Mouse (Mus musculus) Patski (cell line): ENCODE data around the gene Ppp1r17. TPM values are rescaled to one million over a fixed set of nuclear protein-coding genes. Genes with fewer than 3 reads are reported as not detected.

Experiments used
- ATAC-seq: fragments of 100-300 bp; one replicate; pipeline ENCODE4 v1.8.0; 2021
- CTCF ChIA-PET: fragments of 350-600 bp; sonication (Branson Sonifier 250); formaldehyde crosslinking; loops from one replicate; lab custom pipeline; 2022; ENCODE audit warnings: inconsistent platforms; lab: Charles Lee
- POLR2A ChIA-PET: fragments of 350-600 bp; sonication (Branson Sonifier 250); formaldehyde crosslinking; loops from one replicate; lab custom pipeline; 2022; ENCODE audit warnings: antibody characterized with exemption, inconsistent platforms; lab: Charles Lee
- DNase-seq: peaks from one replicate; pipeline ENCODE4 v3.0.0-alpha.2; 2011; ENCODE audit warnings: low read depth, low spot score
- H3K27me3 ChIP-seq: fragments of 371-371 bp; one replicate; pipeline ENCODE4 v1.5.1; 2021
- CTCF ChIP-seq: fragments of 100-300 bp; IDR thresholded peaks from one replicate; pipeline ENCODE4 v1.5.1; 2021
- in situ Hi-C: fragments of 300-500 bp; cut with MboI; formaldehyde crosslinking; loops from 3 replicates; pipeline ENCODE4 v1.11.1; 2018; ENCODE audit warnings: low pct_unique_long_range_greater_than_20kb, mixed read lengths
- polyA plus RNA-seq: library from polyadenylated mRNA; unstranded; gene quantifications from one replicate; pipeline ENCODE4 v1.2.3, GENCODE M21; 2021

The Ppp1r17 gene
- polyA plus RNA-seq, result not detected

DNA sequence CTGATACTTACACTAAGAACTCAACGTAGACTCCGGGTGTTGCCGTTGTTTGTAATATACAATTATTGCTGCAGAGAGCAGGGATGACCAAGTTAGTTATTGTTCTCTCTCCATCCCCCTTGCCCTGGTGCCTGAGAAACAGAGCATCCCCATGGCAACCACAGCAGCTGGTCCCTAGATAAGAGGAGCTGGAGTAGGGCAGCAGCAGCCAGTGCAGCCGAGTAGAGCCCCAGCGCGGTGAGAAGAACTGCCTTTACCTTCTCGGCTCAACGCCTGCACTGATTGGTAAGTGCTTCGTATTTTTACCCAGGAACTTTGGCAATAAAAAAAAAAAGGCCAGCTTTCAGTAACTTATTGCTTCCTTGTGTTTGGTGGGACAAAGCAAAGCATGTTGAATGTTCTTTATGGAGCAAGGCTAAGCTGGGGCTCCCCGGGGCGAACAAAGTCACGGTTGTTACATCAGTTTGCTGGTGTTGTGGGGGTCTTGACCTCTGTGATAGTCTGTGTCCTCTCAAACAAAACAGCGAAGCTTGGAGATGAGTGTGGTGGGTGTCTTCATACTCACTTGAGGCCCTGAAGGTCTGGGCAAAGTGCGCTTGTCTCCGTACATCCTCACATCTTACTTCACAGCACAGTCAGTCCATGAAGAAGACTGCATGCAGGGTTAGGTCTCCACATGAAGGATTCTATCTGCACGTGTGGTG, at the start of gene Ppp1r17:
Gene Ppp1r17 (plus strand): TSS at position 207 of the 704 bp plus-strand sequence.
- in situ Hi-C loops, result no loop called here
- ChIA-PET POLR2A (no interaction called here), CTCF (no interaction called here)
- TF ChIP-seq CTCF, result no peak
- DNase-seq (no peak), ATAC-seq (no peak)
- peaks cover 3% of the 10 kb centered on the region for H3K27me3 ChIP-seq

DNA sequence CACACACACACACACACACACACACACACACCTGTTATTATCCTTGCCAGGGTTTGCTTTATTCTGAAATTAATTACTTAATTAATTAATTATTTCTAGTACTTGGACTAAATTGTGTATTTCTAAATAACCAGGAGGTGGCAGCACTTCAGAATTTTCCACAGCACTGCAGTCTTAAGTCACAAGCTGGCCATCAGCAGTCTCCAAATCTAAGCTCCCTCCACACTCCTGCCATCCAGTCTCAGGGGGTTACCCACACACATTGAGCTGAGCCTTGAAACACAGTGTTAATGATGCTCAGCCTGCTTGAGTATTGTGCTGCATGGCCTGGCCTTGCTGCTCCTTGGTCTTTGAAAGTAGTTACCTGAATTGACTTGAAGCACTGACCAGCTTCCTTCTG, 44.3 kb upstream of the Ppp1r17 start:
- no peak for DNase-seq
- TF ChIP-seq CTCF, result peak; percentile 33
- no peaks in the 10 kb centered on the region for H3K27me3 ChIP-seq
- in situ Hi-C loops, result no loop called here
- CTCF ChIA-PET, result no interaction called here
- POLR2A ChIA-PET, result no interaction called here
- no peak for ATAC-seq

DNA sequence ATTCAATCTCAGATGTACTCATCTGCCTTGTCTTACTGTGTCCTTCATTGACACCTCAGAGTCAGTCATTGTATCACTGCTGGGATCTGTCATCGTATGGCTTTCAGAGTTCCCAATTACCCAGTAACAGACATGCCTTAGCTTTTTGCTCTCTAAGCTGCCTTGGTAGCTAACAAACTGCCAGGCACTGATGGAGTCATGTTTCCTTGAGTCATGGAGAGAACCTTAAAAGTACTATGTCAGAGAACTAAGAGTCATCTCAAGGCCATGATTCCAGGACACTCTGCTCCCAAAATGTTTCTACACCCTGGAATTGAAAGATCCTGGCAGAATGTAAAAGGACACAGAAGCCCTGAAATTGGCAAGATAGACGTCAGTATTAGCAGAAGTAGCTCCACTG, 37.5 kb upstream of the Ppp1r17 start:
- no peak for DNase-seq
- ChIA-PET CTCF (no interaction called here), POLR2A (no interaction called here)
- no peak for TF ChIP-seq CTCF
- peaks cover 8% of the 10 kb centered on the region for H3K27me3 ChIP-seq
- no peak for ATAC-seq
- in situ Hi-C loops, result no loop called here

DNA sequence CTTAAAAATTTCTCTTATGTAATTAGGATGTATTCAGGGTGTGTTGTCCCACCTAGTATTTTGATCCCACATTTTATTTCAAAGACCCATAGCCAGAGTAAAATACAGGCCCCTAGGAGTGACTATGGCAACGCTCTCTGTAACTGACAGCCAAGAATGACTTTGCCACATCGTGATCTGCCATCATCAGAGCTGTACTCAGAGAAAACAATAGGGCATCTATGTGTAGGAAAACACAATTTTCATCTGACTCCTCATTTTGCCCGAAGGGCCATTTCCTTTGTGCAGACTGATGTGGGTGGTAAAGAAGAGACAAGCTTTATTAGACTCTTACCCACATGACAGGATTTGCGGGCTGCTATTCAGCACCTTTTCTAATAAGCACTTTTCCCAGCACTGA, 8.6 kb upstream of the Ppp1r17 start:
- TF ChIP-seq CTCF, result no peak
- ChIA-PET CTCF (no interaction called here), POLR2A (no interaction called here)
- peaks cover 9% of the 10 kb centered on the region for H3K27me3 ChIP-seq
- ATAC-seq (no peak), DNase-seq (no peak)
- in situ Hi-C loops, result no loop called here

DNA sequence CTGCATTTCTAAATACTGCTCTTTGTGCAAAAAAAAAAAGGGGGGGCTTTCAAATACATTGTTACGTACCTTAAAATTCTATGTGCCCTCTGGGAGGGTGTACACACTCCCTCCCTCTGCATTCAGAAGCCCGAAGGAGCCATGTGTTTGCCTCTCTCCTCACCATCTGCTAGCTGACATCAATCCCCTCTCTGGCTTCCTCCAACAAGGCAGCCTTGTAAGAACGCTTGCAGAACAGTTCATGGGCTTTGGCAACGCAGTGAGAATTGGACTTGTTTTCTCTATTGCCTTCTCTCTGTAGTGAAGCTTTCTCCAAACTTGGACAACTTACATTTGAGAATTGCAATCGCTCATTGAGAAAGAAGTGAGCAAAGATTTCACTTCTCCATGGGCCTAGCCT, 4.9 kb upstream of the Ppp1r17 start:
- peaks cover 3% of the 10 kb centered on the region for H3K27me3 ChIP-seq
- ChIA-PET POLR2A (no interaction called here), CTCF (no interaction called here)
- no peak for TF ChIP-seq CTCF
- no peak for ATAC-seq
- in situ Hi-C loops, result no loop called here
- no peak for DNase-seq

DNA sequence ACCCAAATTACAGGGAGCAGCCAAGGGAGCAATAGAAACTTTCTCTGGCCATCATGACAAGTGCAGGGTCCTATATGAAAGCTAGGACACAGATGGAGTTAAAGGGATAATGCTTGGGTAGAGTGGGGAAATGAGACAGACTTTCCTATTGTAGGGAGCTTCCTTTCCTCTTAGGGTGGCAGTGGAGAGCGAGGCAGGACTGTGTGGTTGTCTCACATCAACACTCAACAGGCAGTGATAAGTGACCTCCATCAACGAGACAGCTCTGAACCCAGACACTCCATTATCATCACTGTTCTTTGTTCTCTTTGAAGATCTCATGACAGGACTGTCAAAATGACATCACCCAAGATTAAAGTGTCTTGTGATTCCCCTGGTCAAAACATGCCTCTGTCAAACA, 2.3 kb downstream of the Ppp1r17 start:
- TF ChIP-seq CTCF, result no peak
- DNase-seq (no peak), ATAC-seq (no peak)
- CTCF ChIA-PET, result no interaction called here
- POLR2A ChIA-PET, result no interaction called here
- in situ Hi-C loops, result no loop called here
- H3K27me3 ChIP-seq, result peaks cover 16% of the 10 kb centered on the region

DNA sequence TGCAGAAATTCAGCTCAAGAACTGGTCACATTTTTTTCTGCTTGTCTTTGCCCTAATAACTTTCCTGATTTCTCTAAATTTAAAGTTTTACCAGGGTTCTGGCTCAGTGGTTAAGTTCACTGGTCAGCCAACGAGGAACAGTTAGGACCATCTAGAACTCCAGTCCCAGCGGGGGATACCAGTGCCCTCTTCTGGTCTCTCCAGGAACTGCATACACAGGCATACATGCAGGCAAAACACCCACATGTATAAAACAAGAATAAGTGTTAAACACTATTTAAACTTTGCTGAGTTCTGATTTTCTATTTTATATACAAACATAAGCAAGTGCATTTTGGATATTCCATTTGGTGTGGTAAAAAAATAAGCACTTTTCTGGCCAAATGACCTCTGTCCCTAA, 8.2 kb downstream of the Ppp1r17 start:
- peaks cover 17% of the 10 kb centered on the region for H3K27me3 ChIP-seq
- ChIA-PET POLR2A (no interaction called here), CTCF (no interaction called here)
- peak; percentile 44 for TF ChIP-seq CTCF
- in situ Hi-C loops, result no loop called here
- no peak for DNase-seq
- no peak for ATAC-seq

DNA sequence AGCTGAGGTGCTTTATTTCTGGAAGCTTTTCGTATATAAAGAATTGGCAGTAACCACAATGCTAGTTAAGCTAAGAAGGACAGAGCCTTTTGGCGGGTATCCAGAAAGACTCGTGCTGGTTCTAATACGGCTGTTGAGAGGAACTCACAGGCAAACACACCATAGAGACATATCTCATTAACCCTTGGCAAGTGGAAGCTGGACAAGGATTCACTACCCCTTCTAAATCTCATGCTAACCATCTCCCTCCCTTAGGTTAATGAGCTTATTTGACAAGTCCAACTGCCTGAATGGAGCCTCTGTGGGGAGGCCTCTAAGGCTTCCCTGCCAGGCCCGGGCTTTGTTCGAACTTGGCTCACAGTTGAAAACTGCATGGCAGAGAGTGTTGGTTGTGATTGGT, 10.0 kb downstream of the Ppp1r17 start:
- no peak for TF ChIP-seq CTCF
- POLR2A ChIA-PET, result no interaction called here
- CTCF ChIA-PET, result no interaction called here
- DNase-seq, result no peak
- in situ Hi-C loops, result no loop called here
- H3K27me3 ChIP-seq, result peaks cover 17% of the 10 kb centered on the region
- no peak for ATAC-seq

DNA sequence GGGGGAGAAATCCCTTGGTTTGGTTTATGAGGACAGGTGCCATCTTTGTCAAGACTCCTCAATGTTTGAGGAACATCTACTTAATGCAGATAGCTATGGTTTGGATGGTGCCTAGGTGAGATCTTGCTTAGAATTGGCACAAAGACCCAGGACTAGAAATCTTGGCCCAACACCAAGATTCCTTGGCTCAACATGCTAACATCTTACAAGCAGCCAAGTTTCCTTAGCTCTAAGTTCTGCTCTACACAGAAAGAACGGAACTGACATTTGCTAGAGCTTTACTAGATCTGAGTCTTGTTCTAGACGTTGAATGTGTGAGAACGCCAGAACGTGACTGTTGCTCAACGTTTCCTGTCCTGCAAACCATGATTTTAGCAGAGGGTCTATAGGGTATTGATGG, 10.7 kb downstream of the Ppp1r17 start:
- in situ Hi-C loops, result no loop called here
- H3K27me3 ChIP-seq, result peaks cover 14% of the 10 kb centered on the region
- CTCF ChIA-PET, result no interaction called here
- no peak for ATAC-seq
- TF ChIP-seq CTCF, result no peak
- POLR2A ChIA-PET, result no interaction called here
- DNase-seq, result no peak

DNA sequence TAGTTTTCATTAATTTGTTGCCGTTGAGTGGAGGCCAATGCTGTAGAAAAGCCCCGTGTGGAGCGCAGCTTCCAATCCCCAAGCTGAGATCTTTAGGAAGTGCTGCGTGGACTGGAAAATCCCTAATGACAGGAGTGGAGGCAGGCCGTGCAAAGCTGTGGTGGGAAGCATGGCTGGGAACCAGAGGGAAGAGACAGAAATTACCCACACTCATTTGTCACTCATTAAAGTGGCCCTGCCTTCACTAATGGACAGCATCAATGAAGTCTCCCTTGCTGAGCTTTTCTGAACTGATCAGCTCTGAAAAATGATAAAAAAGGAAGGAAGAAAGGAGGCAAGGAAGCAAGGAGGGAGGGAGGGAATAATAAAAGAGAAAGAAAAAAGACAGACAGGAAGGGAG, 12.7 kb downstream of the Ppp1r17 start:
- in situ Hi-C loops, result no loop called here
- peaks cover 4% of the 10 kb centered on the region for H3K27me3 ChIP-seq
- ChIA-PET POLR2A (no interaction called here), CTCF (no interaction called here)
- no peak for TF ChIP-seq CTCF
- ATAC-seq (no peak), DNase-seq (no peak)

DNA sequence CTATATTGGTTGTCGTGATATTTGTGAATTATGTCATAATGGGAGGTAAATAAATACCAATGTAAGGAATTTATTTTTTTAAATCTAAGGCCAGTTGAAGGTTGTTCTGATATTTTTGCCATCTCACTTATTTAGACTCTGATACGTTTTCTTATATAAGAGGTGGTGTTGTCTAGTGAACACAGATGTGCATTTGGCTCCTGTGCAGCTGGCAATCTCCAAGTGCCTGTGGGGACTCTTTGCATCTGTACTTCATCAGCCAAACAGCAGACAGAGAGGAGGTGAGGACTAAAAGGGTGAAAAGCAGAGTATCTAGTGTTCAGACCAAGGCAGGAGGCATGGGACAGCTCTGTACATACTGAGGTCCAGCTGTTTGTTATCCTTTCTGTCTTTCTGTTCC, 14.9 kb downstream of the Ppp1r17 start:
- CTCF ChIA-PET, result no interaction called here
- POLR2A ChIA-PET, result no interaction called here
- no peak for TF ChIP-seq CTCF
- no peak for ATAC-seq
- peaks cover 4% of the 10 kb centered on the region for H3K27me3 ChIP-seq
- in situ Hi-C loops, result no loop called here
- DNase-seq, result no peak

DNA sequence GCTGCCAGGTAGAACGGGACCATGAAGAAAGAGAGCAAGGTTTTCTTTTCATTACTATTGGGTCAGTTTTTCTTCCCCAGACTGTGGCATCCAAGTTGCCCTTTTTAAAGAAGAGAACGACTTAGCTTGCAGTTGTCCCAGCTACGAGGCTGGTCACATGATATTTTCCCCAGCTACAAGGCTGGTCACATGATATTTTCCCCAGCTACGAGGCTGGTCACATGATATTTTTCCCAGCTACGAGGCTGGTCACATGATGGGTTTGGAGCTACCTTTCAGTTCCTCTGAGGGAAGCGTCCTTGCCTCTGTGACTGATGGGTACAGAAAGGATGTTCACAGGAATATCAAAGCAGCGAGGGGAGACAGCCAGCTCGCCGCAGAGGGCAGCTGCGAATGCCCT, 17.8 kb downstream of the Ppp1r17 start:
- ATAC-seq (no peak), DNase-seq (no peak)
- in situ Hi-C loops, result no loop called here
- TF ChIP-seq CTCF, result no peak
- H3K27me3 ChIP-seq, result peaks cover 13% of the 10 kb centered on the region
- POLR2A ChIA-PET, result no interaction called here
- CTCF ChIA-PET, result interaction anchor here (1.3 kb wide), 1 partner anchor 15 kb away, joined by 4 read pairs; no protein-coding TSS in a partner anchor
